Comparison of ENCODE assay signal across 8 mouse cellular contexts in the genomic region with DNA sequence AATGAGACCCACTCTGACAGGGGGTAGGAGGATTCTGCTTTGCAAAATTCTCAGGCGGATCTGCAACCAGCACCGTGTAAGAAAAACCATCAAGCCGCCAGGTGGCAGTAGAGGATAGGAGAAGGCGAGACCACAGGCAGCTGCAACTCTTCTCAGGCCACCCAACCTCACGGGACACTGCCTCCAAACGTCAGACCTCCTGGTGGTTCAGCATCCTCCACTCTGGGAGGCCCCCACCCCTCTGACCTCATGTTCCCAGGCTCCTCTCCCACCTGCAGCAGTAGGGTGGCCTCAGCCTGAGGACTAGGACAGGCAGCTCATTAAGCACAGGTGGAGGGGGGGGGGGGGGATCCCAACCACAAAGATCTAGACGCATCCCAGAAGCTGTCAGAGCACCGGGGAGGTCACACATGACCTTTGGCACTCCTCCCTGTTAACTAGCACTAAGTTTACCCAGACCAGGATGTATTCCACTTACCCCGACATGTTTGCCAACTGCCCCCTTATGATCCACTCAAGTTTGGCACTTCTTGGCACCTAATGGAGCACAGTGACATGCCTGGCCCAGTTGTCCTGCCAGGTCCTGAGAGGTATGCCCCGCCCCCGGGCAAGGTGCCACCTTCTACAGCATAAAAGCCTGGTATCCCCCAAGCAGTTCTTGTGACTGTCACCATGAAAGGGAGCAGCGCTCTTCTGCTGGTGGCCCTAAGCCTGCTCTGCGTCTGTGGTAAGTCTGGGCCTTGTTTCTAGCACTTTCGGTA. TPM values are rescaled to one million over a fixed set of nuclear protein-coding genes. Genes with fewer than 3 reads are reported as not detected.
A peak's percentile ranks its signal among the peaks of the same experiment; 100 is the strongest.
DNase-seq lines count a peak whose midpoint lies in the region; ATAC-seq and TF ChIP-seq lines count a peak whose summit lies in the region.

Gene Scgb1c1, plus strand, starts transcription at position 643 of the 761 bp plus-strand sequence.

- H3K36me3 ChIP-seq in C2C12 (ENCODE audit: control insufficient read depth, insufficient read depth) (no peaks in the 10 kb centered on the region), myocyte (ENCODE audit: control insufficient read depth, insufficient read depth) (no peaks in the 10 kb centered on the region)
- no peaks in the 10 kb centered on the region for H3K36me3 ChIP-seq in heart, embryonic 12.5 days
- H3K36me3 ChIP-seq in kidney, postnatal 0 days (ENCODE audit: insufficient read depth, low read length): no peaks in the 10 kb centered on the region
- no peaks in the 10 kb centered on the region for H3K36me3 ChIP-seq in liver, embryonic 11.5 days (ENCODE audit: control insufficient read depth, insufficient read depth, low read length)

- H3K4me3 ChIP-seq in C2C12 (ENCODE audit: insufficient read depth, poor library complexity, severe bottlenecking): no peak within 1 kb of the TSS
- H3K4me3 ChIP-seq in heart, embryonic 12.5 days: no peak within 1 kb of the TSS
- H3K4me3 ChIP-seq in kidney, postnatal 0 days (replicated peaks; ENCODE audit: low read depth, low read length): no peak within 1 kb of the TSS
- no peak within 1 kb of the TSS for H3K4me3 ChIP-seq in liver, embryonic 11.5 days (ENCODE audit: low read depth, low read length)
- H3K4me3 ChIP-seq in myocyte: no peak within 1 kb of the TSS

- peak; percentile 80 for ATAC-seq in erythroblast, adult 5-6 weeks (replicated peaks; ENCODE audit: low FRiP score, poor library complexity, severe bottlenecking)
- peak; percentile 68 for ATAC-seq in heart, embryonic 12.5 days (ENCODE audit: insufficient number of reproducible peaks, low FRiP score)
- peak; percentile 81 for ATAC-seq in kidney, postnatal 0 days (replicated peaks; ENCODE audit: low FRiP score, low read depth)
- peak; percentile 72 for ATAC-seq in liver, embryonic 11.5 days (replicated peaks; ENCODE audit: low FRiP score)

- peak; percentile 93 for DNase-seq in brain, adult 2 months (ENCODE audit: low read depth, low spot score)
- DNase-seq in kidney, postnatal 0 days (ENCODE audit: low spot score): peak; percentile 95
- DNase-seq in liver, embryonic 11.5 days (ENCODE audit: low spot score): peak; percentile 89
- peak; percentile 77 to 83 for DNase-seq in spleen, postnatal 36 days (ENCODE audit: low spot score in 2 of 2)

- H3K79me2 ChIP-seq in C2C12 (ENCODE audit: control insufficient read depth, insufficient read depth) (no peaks in the 10 kb centered on the region), myocyte (ENCODE audit: control insufficient read depth, insufficient read depth) (no peaks in the 10 kb centered on the region)

- H3K9me3 ChIP-seq in heart, embryonic 12.5 days (replicated peaks): no peaks in the 10 kb centered on the region
- no peaks in the 10 kb centered on the region for H3K9me3 ChIP-seq in kidney, postnatal 0 days (replicated peaks; ENCODE audit: low read length)
- H3K9me3 ChIP-seq in liver, embryonic 11.5 days (ENCODE audit: control insufficient read depth, low read length): no peaks in the 10 kb centered on the region

- peak; percentile 87 for TF ChIP-seq CTCF in C2C12 (IDR thresholded peaks at IDR 0.05; ENCODE audit: control insufficient read depth, insufficient read depth, insufficient read length)
- peak; percentile 96 for TF ChIP-seq CTCF in kidney, postnatal 0 days (IDR thresholded peaks at IDR 0.05; ENCODE audit: low read depth)

- H3K9ac ChIP-seq in heart, embryonic 12.5 days: no peak within 1 kb of the TSS
- H3K9ac ChIP-seq in kidney, postnatal 0 days (ENCODE audit: low read depth, low read length): no peak within 1 kb of the TSS
- no peak within 1 kb of the TSS for H3K9ac ChIP-seq in liver, embryonic 11.5 days (ENCODE audit: low read depth, low read length)

- no peak within 1 kb of the TSS for H3K4me2 ChIP-seq in heart, embryonic 12.5 days
- no peak within 1 kb of the TSS for H3K4me2 ChIP-seq in kidney, postnatal 0 days (ENCODE audit: low read length)
- H3K4me2 ChIP-seq in liver, embryonic 11.5 days: no peak within 1 kb of the TSS
- H3K4me2 ChIP-seq in myocyte (ENCODE audit: low read depth): no peak within 1 kb of the TSS

- WGBS in heart, embryonic 12.5 days: 29% methylated on average over 14 of the region's 14 CpGs
- 30% methylated on average over 14 of the region's 14 CpGs for WGBS in kidney, postnatal 0 days
- WGBS in liver, embryonic 11.5 days: 32% methylated on average over 14 of the region's 14 CpGs

- no peak within 1 kb of the TSS for H3ac ChIP-seq in C2C12 (ENCODE audit: control insufficient read depth, insufficient read length, low read depth)
- H3ac ChIP-seq in myocyte (ENCODE audit: control insufficient read depth, insufficient read length): no peak within 1 kb of the TSS

- H3K27ac ChIP-seq in heart, embryonic 12.5 days (ENCODE audit: poor library complexity, severe bottlenecking): no peak within 1 kb of the TSS
- no peak within 1 kb of the TSS for H3K27ac ChIP-seq in kidney, postnatal 0 days
- no peak within 1 kb of the TSS for H3K27ac ChIP-seq in liver, embryonic 11.5 days (ENCODE audit: low read depth, low read length)

- no peak for TF ChIP-seq POLR2A in myocyte (IDR thresholded peaks at IDR 0.05; ENCODE audit: insufficient read length, low read depth)

- H3K27me3 ChIP-seq in C2C12 (ENCODE audit: control insufficient read depth, insufficient read depth, insufficient read length): peaks cover 12% of the 10 kb centered on the region
- peaks cover 63% of the 10 kb centered on the region for H3K27me3 ChIP-seq in heart, embryonic 12.5 days (replicated peaks)
- no peaks in the 10 kb centered on the region for H3K27me3 ChIP-seq in kidney, postnatal 0 days (ENCODE audit: insufficient read depth, low read length)
- H3K27me3 ChIP-seq in liver, embryonic 11.5 days (replicated peaks; ENCODE audit: control insufficient read depth, insufficient read depth, low read length): peaks cover 35% of the 10 kb centered on the region
- H3K27me3 ChIP-seq in myocyte (ENCODE audit: control insufficient read depth, insufficient read depth, insufficient read length): peaks cover 12% of the 10 kb centered on the region

- no peaks in the 10 kb centered on the region for H3K79me3 ChIP-seq in C2C12 (ENCODE audit: low read depth)

- peaks cover 4% of the 10 kb centered on the region; the same call in 1 of the 2 replicates for H3K4me1 ChIP-seq in heart, embryonic 12.5 days (replicated peaks)
- no peaks in the 10 kb centered on the region for H3K4me1 ChIP-seq in kidney, postnatal 0 days (replicated peaks; ENCODE audit: insufficient read depth, low read length)
- H3K4me1 ChIP-seq in liver, embryonic 11.5 days (replicated peaks; ENCODE audit: control insufficient read depth, insufficient read depth, low read length): no peaks in the 10 kb centered on the region

TF ChIP-seq in C2C12, 6 proteins besides CTCF, POLR2A, EP300 and RAD21:
- TF ChIP-seq MAX (IDR thresholded peaks at IDR 0.05): no peak
- TF ChIP-seq MYOD1 (IDR thresholded peaks at IDR 0.05; ENCODE audit: control insufficient read depth, insufficient read length, low read depth): peak; percentile 13
TF ChIP-seq in C2C12: peak in this region for 1.

TF ChIP-seq in myocyte, 11 proteins besides CTCF, POLR2A, EP300 and RAD21:
- TF ChIP-seq CEBPB (IDR thresholded peaks at IDR 0.05; ENCODE audit: insufficient read depth, poor library complexity, severe bottlenecking) (no peak), MYOG (IDR thresholded peaks at IDR 0.05; ENCODE audit: control insufficient read depth in 1 of 3, insufficient read depth in 1 of 3, insufficient read length in 2 of 3, low read depth in 2 of 3) (peak; percentile 3 to 71 (median 25)), USF1 (IDR thresholded peaks at IDR 0.05; ENCODE audit: low read depth) (no peak), TCF3 (IDR thresholded peaks at IDR 0.05; ENCODE audit: insufficient read length, low read depth) (no peak), MAX (IDR thresholded peaks at IDR 0.05; ENCODE audit: low read depth) (no peak), MYOD1 (IDR thresholded peaks at IDR 0.05; ENCODE audit: control insufficient read depth in 1 of 3, insufficient read length in 2 of 3, low read depth in 2 of 3) (peak; percentile 11 to 82 (median 57))

RNA-seq across cellular contexts. Expression of gene Scgb1c1, which starts in this region (rescaled TPM):
- polyA plus RNA-seq in C2C12 (2012; fragmentation: generic; extraction: Trizol) (not detected), myocyte (2012; fragmentation: generic; extraction: Trizol) (not detected)
- total RNA-seq in erythroblast, adult 5-6 weeks (2015; ENCODE audit: low replicate concordance): not detected in 2 replicates
- total RNA-seq in erythroblast, adult 5-6 weeks (2017; ENCODE audit: low replicate concordance): not detected in 2 replicates
- polyA plus RNA-seq in heart, embryonic 12.5 days (2016; fragmentation: Nextera tagmentation; extraction: Ambion mirVana): not detected in 2 replicates
- not detected in 2 replicates for polyA plus RNA-seq in kidney, postnatal 0 days (2015; fragmentation: Nextera tagmentation; extraction: Ambion mirVana)
- polyA plus RNA-seq in liver, embryonic 11.5 days (2014; fragmentation: Nextera tagmentation; extraction: Ambion mirVana): not detected in 2 replicates

Comparison
In these comparisons a context has a peak if more than half of its experiments do, and no peak if none do; other contexts are left out.
1. Peak in ATAC-seq in erythroblast, adult 5-6 weeks; RNA of the gene not detected or under 1 TPM.
2. Peak in ATAC-seq in heart, embryonic 12.5 days; RNA of the gene not detected or under 1 TPM.
3. Peak in DNase-seq and ATAC-seq in kidney, postnatal 0 days; RNA of the gene not detected or under 1 TPM.
4. Peak in DNase-seq and ATAC-seq in liver, embryonic 11.5 days; RNA of the gene not detected or under 1 TPM.